Mouse (Mus musculus): ENCODE data around the gene Dhx8. TPM values are rescaled to one million over a fixed set of nuclear protein-coding genes. Genes with fewer than 3 reads are reported as not detected.

The Dhx8 gene
- polyA plus RNA-seq, 1 experiment: 24.4 TPM

GRCm38 (mm10) chr11:101699991-101700390, 32.7 kb upstream of the Dhx8 start:
- H3K27ac ChIP-seq (ENCODE audit: insufficient read depth, low read depth, low read length): no peak overlapping the region
- no peak overlapping the region for H3K4me3 ChIP-seq (ENCODE audit: insufficient read depth, low read length)
- TF ChIP-seq CTCF (IDR thresholded peaks at IDR 0.05; ENCODE audit: low read depth, low read length) (no peak), POLR2A (IDR thresholded peaks at IDR 0.05; ENCODE audit: borderline replicate concordance, low read depth, low read length) (no peak)
- peaks cover 7% of the 10 kb centered on the region for H3K4me1 ChIP-seq (ENCODE audit: control insufficient read depth, insufficient read depth, low read length)

GRCm38 (mm10) chr11:101700446-101700845, 32.3 kb upstream of the Dhx8 start:
- no peak overlapping the region for H3K4me3 ChIP-seq (ENCODE audit: insufficient read depth, low read length)
- no peak for TF ChIP-seq CTCF (IDR thresholded peaks at IDR 0.05; ENCODE audit: low read depth, low read length)
- TF ChIP-seq POLR2A (IDR thresholded peaks at IDR 0.05; ENCODE audit: borderline replicate concordance, low read depth, low read length): no peak
- peaks cover 7% of the 10 kb centered on the region for H3K4me1 ChIP-seq (ENCODE audit: control insufficient read depth, insufficient read depth, low read length)
- H3K27ac ChIP-seq (ENCODE audit: insufficient read depth, low read depth, low read length): no peak overlapping the region

DNA sequence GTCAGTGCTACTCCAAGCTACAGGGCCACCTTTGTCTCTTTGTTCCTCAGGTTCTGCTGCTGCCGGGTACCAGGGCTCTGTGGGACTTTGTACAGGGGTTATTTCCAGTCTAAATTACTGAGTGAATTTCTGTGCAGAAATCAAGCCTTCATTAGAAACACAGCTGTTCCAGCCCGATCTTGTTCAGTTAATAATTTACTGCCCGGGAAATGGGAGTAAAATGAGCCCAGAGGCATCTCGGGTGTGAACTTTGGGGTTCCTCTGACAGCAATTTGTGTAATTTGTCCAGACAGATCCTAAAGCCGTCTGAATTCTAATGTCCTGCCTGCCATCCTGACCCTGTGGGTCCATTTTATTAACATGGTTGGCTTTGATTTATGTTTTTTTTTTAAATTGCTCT, 28.6 kb upstream of the Dhx8 start:
- H3K27ac ChIP-seq (ENCODE audit: insufficient read depth, low read depth, low read length): no peak overlapping the region
- H3K4me3 ChIP-seq (ENCODE audit: insufficient read depth, low read length): no peak overlapping the region
- peaks cover 20% of the 10 kb centered on the region for H3K4me1 ChIP-seq (ENCODE audit: control insufficient read depth, insufficient read depth, low read length)
- TF ChIP-seq CTCF (IDR thresholded peaks at IDR 0.05; ENCODE audit: low read depth, low read length) (no peak), POLR2A (IDR thresholded peaks at IDR 0.05; ENCODE audit: borderline replicate concordance, low read depth, low read length) (no peak)

DNA sequence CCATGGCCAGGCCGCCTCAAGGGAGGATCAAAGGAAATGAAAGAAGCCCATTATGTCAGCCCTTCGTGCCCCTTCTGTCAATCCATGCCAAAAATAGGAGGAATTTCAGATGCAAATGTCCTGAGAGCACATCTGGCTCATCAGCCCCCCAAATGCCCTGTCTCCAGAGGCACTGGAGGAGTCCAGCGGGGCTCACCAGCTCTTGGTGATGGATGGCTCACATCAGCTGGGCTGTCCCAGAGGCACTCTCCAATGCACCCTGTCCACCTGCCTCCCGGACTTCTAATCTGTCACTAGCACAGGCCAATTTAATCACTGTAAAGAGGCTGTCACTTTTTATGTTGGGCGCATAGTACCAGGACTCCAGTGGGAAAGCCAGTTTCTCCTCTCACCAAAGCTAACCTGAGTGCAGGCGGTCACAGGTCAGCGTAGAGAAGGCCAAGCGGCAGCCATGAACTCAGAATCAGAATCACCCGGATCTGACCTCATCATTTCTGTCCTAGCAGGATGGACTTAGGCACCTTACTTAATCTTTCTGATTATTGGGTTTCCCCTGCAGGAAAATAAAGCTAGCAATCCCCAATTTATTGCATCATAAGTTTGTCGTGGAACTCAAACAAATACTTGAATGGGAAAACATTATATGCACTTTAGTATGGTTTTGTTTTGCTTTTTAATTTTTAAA, 25.8 kb upstream of the Dhx8 start:
- Histone ChIP-seq H3K4me1 (ENCODE audit: control insufficient read depth, insufficient read depth, low read length) (peaks cover 15% of the 10 kb centered on the region), H3K4me3 (ENCODE audit: insufficient read depth, low read length) (no peak overlapping the region), H3K27ac (ENCODE audit: insufficient read depth, low read depth, low read length) (no peak overlapping the region)
- no peak for TF ChIP-seq POLR2A (IDR thresholded peaks at IDR 0.05; ENCODE audit: borderline replicate concordance, low read depth, low read length)
- TF ChIP-seq CTCF (IDR thresholded peaks at IDR 0.05; ENCODE audit: low read depth, low read length): no peak

DNA sequence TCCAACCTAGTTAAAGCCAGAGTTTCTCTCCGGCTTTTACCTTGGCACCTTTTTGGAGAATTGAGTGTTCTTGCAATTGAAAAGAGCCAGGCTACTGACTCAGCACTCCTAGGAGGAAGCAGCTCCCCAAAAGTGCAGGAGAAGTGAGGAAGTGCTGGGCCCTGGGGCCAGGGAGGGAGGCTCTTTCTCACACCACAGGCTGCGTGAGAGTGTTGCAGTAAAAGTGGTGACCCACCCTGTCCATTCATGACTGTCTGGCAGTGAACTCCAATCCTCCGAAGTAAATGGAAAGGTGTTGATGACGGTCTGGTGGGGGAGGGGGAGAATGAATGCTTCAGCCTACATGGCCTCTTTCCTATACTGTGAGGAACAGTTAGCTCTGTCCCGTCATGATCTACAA, 24.2 kb upstream of the Dhx8 start:
- TF ChIP-seq POLR2A (IDR thresholded peaks at IDR 0.05; ENCODE audit: borderline replicate concordance, low read depth, low read length) (no peak), CTCF (IDR thresholded peaks at IDR 0.05; ENCODE audit: low read depth, low read length) (no peak)
- Histone ChIP-seq H3K4me3 (ENCODE audit: insufficient read depth, low read length) (no peak overlapping the region), H3K4me1 (ENCODE audit: control insufficient read depth, insufficient read depth, low read length) (peaks cover 15% of the 10 kb centered on the region), H3K27ac (ENCODE audit: insufficient read depth, low read depth, low read length) (peak overlapping the region; percentile 37)

DNA sequence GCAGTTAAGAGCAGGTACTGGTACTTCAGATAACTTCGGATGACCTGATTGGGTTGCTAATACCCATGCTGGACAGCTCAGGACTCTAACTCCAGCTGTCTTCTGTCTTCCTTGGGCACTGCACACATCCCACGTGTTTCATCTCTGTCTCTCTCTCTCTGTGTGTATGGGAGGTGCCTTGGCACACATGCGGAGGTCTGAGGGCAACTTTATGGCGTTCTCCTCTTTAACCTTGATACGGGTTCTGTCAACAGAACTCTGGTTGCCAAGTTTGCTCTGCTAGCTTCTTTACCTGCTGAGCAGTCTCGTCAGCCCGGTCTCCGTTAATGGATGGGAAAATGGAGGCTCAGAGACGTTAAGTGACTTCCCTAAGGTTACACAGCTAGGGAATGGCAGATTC, 19.9 kb upstream of the Dhx8 start:
- Histone ChIP-seq H3K27ac (ENCODE audit: insufficient read depth, low read depth, low read length) (no peak overlapping the region), H3K4me1 (ENCODE audit: control insufficient read depth, insufficient read depth, low read length) (peaks cover 14% of the 10 kb centered on the region), H3K4me3 (ENCODE audit: insufficient read depth, low read length) (no peak overlapping the region)
- no peak for TF ChIP-seq POLR2A (IDR thresholded peaks at IDR 0.05; ENCODE audit: borderline replicate concordance, low read depth, low read length)

DNA sequence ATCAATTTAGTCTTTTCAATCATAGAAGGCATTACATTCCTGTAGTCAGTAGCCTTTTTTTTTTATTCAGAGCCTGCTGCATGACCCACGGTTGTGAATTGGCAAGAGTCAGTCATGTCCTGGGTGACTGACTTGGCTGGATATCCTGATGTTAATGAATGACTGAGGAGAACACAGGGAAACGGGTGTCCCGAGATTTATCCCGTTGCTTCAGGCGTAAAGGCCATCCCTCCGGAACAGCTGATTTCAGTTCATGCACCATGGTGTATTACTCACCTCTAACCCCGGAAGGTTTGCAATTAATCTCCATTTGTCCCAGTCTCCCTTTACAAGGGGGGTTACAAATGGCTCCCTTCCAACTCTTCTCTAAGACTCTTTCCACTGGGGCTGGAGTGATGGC, 18.7 kb upstream of the Dhx8 start:
- no peak overlapping the region for H3K4me3 ChIP-seq (ENCODE audit: insufficient read depth, low read length)
- no peak for TF ChIP-seq CTCF (IDR thresholded peaks at IDR 0.05; ENCODE audit: low read depth, low read length)
- no peak for TF ChIP-seq POLR2A (IDR thresholded peaks at IDR 0.05; ENCODE audit: borderline replicate concordance, low read depth, low read length)
- H3K4me1 ChIP-seq (ENCODE audit: control insufficient read depth, insufficient read depth, low read length): peaks cover 2% of the 10 kb centered on the region
- no peak overlapping the region for H3K27ac ChIP-seq (ENCODE audit: insufficient read depth, low read depth, low read length)

GRCm38 (mm10) chr11:101718324-101718723, 14.4 kb upstream of the Dhx8 start:
- no peak for TF ChIP-seq POLR2A (IDR thresholded peaks at IDR 0.05; ENCODE audit: borderline replicate concordance, low read depth, low read length)
- TF ChIP-seq CTCF (IDR thresholded peaks at IDR 0.05; ENCODE audit: low read depth, low read length): no peak
- Histone ChIP-seq H3K4me1 (ENCODE audit: control insufficient read depth, insufficient read depth, low read length) (no peaks in the 10 kb centered on the region), H3K4me3 (ENCODE audit: insufficient read depth, low read length) (no peak overlapping the region), H3K27ac (ENCODE audit: insufficient read depth, low read depth, low read length) (no peak overlapping the region)

- Histone ChIP-seq H3K27ac (ENCODE audit: insufficient read depth, low read depth, low read length) (no peak overlapping the region), H3K4me1 (ENCODE audit: control insufficient read depth, insufficient read depth, low read length) (peaks cover under 1% of the 10 kb centered on the region), H3K4me3 (ENCODE audit: insufficient read depth, low read length) (no peak overlapping the region)
- no peak for TF ChIP-seq CTCF (IDR thresholded peaks at IDR 0.05; ENCODE audit: low read depth, low read length)
- no peak for TF ChIP-seq POLR2A (IDR thresholded peaks at IDR 0.05; ENCODE audit: borderline replicate concordance, low read depth, low read length)
Measured at GRCm38 (mm10) chr11:101719986-101720520, 12.7 kb upstream of the Dhx8 start.

DNA sequence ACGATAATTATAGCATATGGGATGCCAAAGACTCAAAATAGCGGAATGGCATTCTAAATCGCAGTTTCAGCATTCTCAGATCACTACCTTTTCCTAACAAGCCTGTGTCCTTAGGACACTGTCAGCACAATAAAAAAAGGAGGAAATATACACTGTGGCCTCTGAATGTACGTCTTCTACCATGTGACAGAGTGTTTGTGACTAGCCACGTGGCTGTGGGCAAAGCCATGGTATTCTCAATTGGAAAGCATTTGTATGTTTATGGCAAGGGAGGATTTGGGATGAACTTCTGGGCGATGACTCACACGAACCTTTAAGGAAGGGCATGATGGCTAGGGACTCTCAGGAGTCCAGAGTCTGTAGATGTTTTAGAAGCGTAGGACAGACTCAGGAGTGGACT, 7.7 kb upstream of the Dhx8 start:
- no peak for TF ChIP-seq CTCF (IDR thresholded peaks at IDR 0.05; ENCODE audit: low read depth, low read length)
- no peak for TF ChIP-seq POLR2A (IDR thresholded peaks at IDR 0.05; ENCODE audit: borderline replicate concordance, low read depth, low read length)
- H3K4me1 ChIP-seq (ENCODE audit: control insufficient read depth, insufficient read depth, low read length): peaks cover 6% of the 10 kb centered on the region

More for the DNA sequence above, 7.7 kb upstream of the Dhx8 start:
- Histone ChIP-seq H3K27ac (ENCODE audit: insufficient read depth, low read depth, low read length) (peak overlapping the region; percentile 73), H3K4me3 (ENCODE audit: insufficient read depth, low read length) (no peak overlapping the region)
